Mouse (Mus musculus) heart, embryonic 16.5 days (tissue): ENCODE data around the gene Thoc3. TPM values are rescaled to one million over a fixed set of nuclear protein-coding genes. Genes with fewer than 3 reads are reported as not detected.

Source experiments
- ATAC-seq: fragments of 200-750 bp; cut with Nextera tagmentation; replicated peaks from 2 replicates; pipeline ENCODE4 v1.8.0; 2017; ENCODE audit warnings: moderate number of reproducible peaks; ENCODE audit not compliant: insufficient read depth, low FRiP score; ENCODE audit errors: extremely low read depth
- H3K27ac ChIP-seq: fragments of 300-500 bp; sonication (generic); 2 replicates; pipeline ENCODE4 v1.5.1; 2014; ENCODE audit warnings: mild to moderate bottlenecking, low read length, control low read depth, moderate library complexity
- H3K27me3 ChIP-seq: fragments of 300-500 bp; sonication (generic); 2 replicates; pipeline ENCODE4 v1.6.1; 2014; ENCODE audit warnings: low read length, mixed read lengths; ENCODE audit not compliant: control insufficient read depth, insufficient read depth
- H3K36me3 ChIP-seq: fragments of 300-500 bp; sonication (generic); 2 replicates; pipeline ENCODE4 v1.6.1; 2014; ENCODE audit not compliant: control insufficient read depth, insufficient read depth
- H3K4me1 ChIP-seq: fragments of 300-500 bp; sonication (generic); 2 replicates; pipeline ENCODE4 v1.6.1; 2014; ENCODE audit warnings: low read length, mixed read lengths; ENCODE audit not compliant: control insufficient read depth, insufficient read depth
- H3K4me2 ChIP-seq: fragments of 300-500 bp; sonication (generic); 2 replicates; pipeline ENCODE4 v1.6.1; 2014; ENCODE audit warnings: low read depth, mild to moderate bottlenecking, control low read depth, low read length
- H3K4me3 ChIP-seq: fragments of 300-500 bp; sonication (generic); 2 replicates; pipeline ENCODE4 v1.5.1; 2014; ENCODE audit warnings: mild to moderate bottlenecking, control low read depth, low read length
- H3K9ac ChIP-seq: fragments of 300-500 bp; sonication (generic); 2 replicates; pipeline ENCODE4 v1.6.1; 2014; ENCODE audit warnings: low read length, control low read depth
- H3K9me3 ChIP-seq: fragments of 300-500 bp; sonication (generic); replicated peaks from 2 replicates; pipeline ENCODE4 v1.6.1; 2016; ENCODE audit warnings: low read length; ENCODE audit not compliant: control insufficient read depth
- WGBS: fragments of 180-500 bp; shearing (Covaris S2); extraction: QIAGEN DNeasy Blood & Tissue Kit; methylation state at CpG from one replicate; pipeline ENCODE4 v1.1.7; 2014; 5-methylcytosine and 5-hydroxymethylcytosine counted together
- polyA plus RNA-seq: library from polyadenylated mRNA; unstranded; fragments of >200 nt; fragmentation: Nextera tagmentation; extraction: Ambion mirVana; gene quantifications from 2 replicates; pipeline ENCODE4 v1.2.1, GENCODE M21; 2015

Thoc3 gene
- polyA plus RNA-seq, 1 experiment from 2014 or later = 85.4 TPM

DNA sequence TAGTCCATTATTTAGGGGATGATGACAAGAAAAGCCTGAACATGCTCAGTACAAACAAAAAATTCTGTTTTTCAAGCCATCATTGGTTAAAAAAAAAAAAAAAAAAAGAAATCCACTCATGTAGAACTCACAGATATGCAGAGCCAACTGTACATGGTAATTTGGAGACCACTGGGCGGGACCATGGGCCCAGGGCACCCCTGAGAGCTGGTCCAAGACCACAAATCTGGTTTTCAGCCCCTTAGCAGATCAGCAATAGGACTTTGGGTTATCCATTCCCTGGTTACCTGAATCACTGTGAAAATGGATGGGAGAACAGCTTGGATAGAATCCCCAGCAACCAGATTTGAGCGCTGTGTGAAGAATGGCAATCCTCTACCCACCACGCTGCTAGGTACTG is 57.0 kb downstream of the Thoc3 start:
- ATAC-seq = no peak

More for the DNA sequence above, 57.0 kb downstream of the Thoc3 start:
- no peak overlapping the region for H3K4me3 ChIP-seq
- H3K4me1 ChIP-seq = peaks cover 6% of the 10 kb centered on the region
- no peak overlapping the region for H3K4me2 ChIP-seq
- 84% methylated on average over 3 of the region's 3 CpGs for WGBS
- H3K9me3 ChIP-seq = no peaks in the 10 kb centered on the region
- H3K36me3 ChIP-seq = no peaks in the 10 kb centered on the region
- no peak overlapping the region for H3K9ac ChIP-seq
- H3K27ac ChIP-seq = no peak overlapping the region
- H3K27me3 ChIP-seq = no peaks in the 10 kb centered on the region

Other genes starting within 250 kb of the Thoc3 start
- gene Cplx2, start 97.5 kb downstream of the Thoc3 start, polyA plus RNA-seq = 2.8 TPM in 2 replicates
- 4.4 and 5.1 TPM in 2 replicates for gene Simc1, start 34.9 kb upstream of the Thoc3 start, polyA plus RNA-seq
- gene 4833439L19Rik, start 96.6 kb upstream of the Thoc3 start, polyA plus RNA-seq = 136 and 137 TPM in 2 replicates
- gene Arl10, start 106.2 kb upstream of the Thoc3 start, polyA plus RNA-seq = 15.9 and 19.4 TPM in 2 replicates
- gene Nop16, start 121.2 kb upstream of the Thoc3 start, polyA plus RNA-seq = 55.0 and 56.7 TPM in 2 replicates
- 272 and 295 TPM in 2 replicates for gene Higd2a, start 121.4 kb upstream of the Thoc3 start, polyA plus RNA-seq
- gene Cltb, start 142.5 kb upstream of the Thoc3 start, polyA plus RNA-seq = 54.8 and 58.9 TPM in 2 replicates
- gene Faf2, start 152.9 kb upstream of the Thoc3 start, polyA plus RNA-seq = 39.8 and 42.7 TPM in 2 replicates
- gene Rnf44, start 225.1 kb upstream of the Thoc3 start, polyA plus RNA-seq = 42.7 and 46.5 TPM in 2 replicates
- gene Cdhr2, start 232.6 kb upstream of the Thoc3 start, polyA plus RNA-seq = 0.04 and 0.89 TPM in 2 replicates